Mouse (Mus musculus) urinary bladder, postnatal 10 days (tissue): Measurements from ENCODE around the gene Ntn5.
A peak's percentile ranks its signal among the peaks of the same experiment; 100 is the strongest.

ENCODE experiments used
- DNase-seq: peaks from one replicate; pipeline ENCODE4 v3.0.0; 2022; ENCODE audit warnings: low spot score

Ntn5 gene

GRCm38 (mm10) chr7:45697894-45698293, 14.1 kb downstream of the Ntn5 start:
- no peak for DNase-seq

- no peak for DNase-seq
Measured at GRCm38 (mm10) chr7:45699523-45700141, 15.8 kb downstream of the Ntn5 start, which contains the start of gene Car11. Car11 (plus strand) TSS chr7:45699843.

GRCm38 (mm10) chr7:45700301-45701015, 16.6 kb downstream of the Ntn5 start:
- DNase-seq: no peak

- DNase-seq: no peak
Measured at GRCm38 (mm10) chr7:45701072-45701471, 17.2 kb downstream of the Ntn5 start.

- DNase-seq: no peak
Measured at GRCm38 (mm10) chr7:45701607-45702006, 17.8 kb downstream of the Ntn5 start.

- no peak for DNase-seq
Measured at GRCm38 (mm10) chr7:45702316-45702715, 18.5 kb downstream of the Ntn5 start.

- no peak for DNase-seq
Measured at GRCm38 (mm10) chr7:45702809-45703520, 19.1 kb downstream of the Ntn5 start.

- DNase-seq: no peak
Measured at GRCm38 (mm10) chr7:45703521-45704033, 19.8 kb downstream of the Ntn5 start.

GRCm38 (mm10) chr7:45704046-45704559, 20.3 kb downstream of the Ntn5 start:
- DNase-seq: no peak

- DNase-seq: peak; percentile 92
Measured at GRCm38 (mm10) chr7:45704730-45705442, 21.1 kb downstream of the Ntn5 start, which contains the start of gene Dbp. Dbp (plus strand) TSS chr7:45705088.

- no peak for DNase-seq
Measured at GRCm38 (mm10) chr7:45705443-45705864, 21.6 kb downstream of the Ntn5 start.

GRCm38 (mm10) chr7:45705873-45706281, 22.1 kb downstream of the Ntn5 start:
- no peak for DNase-seq

GRCm38 (mm10) chr7:45706721-45707241, 23.0 kb downstream of the Ntn5 start:
- DNase-seq: peak; percentile 79

- DNase-seq: peak; percentile 88
Measured at GRCm38 (mm10) chr7:45707375-45707967, 23.6 kb downstream of the Ntn5 start.

GRCm38 (mm10) chr7:45708221-45708761, 24.5 kb downstream of the Ntn5 start:
- DNase-seq: no peak

GRCm38 (mm10) chr7:45709036-45709435, 25.2 kb downstream of the Ntn5 start:
- DNase-seq: no peak

- no peak for DNase-seq
Measured at GRCm38 (mm10) chr7:45709677-45710355, 26.0 kb downstream of the Ntn5 start.

- no peak for DNase-seq
Measured at GRCm38 (mm10) chr7:45710477-45711191, 26.8 kb downstream of the Ntn5 start.

GRCm38 (mm10) chr7:45711316-45712021, 27.6 kb downstream of the Ntn5 start:
- no peak for DNase-seq
